Mouse (Mus musculus): ENCODE measurements around the gene Tnfrsf14.

The Tnfrsf14 gene

DNA sequence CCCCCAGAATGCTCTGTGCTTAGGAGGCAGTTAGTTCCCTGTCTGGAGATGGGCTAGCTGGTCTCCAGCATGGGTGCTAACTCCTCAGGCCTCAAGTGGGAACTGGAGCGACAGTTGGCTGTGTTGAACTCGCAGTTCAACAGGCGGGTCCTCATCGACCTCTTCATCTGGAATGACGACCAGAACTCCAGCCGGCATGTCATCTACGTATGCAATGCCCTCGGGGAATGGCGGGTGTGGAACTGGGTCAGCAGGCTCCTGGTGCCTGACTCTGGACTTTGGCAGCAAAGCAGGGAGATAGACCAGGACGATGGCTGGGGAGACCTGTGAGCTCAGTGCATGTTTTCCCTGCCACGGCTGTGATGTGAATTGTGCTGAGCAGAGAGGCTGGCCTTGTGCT lies 42.9 kb downstream of the Tnfrsf14 start:
- in situ Hi-C loops (cut with MboI, MseI) = no loop called here

DNA sequence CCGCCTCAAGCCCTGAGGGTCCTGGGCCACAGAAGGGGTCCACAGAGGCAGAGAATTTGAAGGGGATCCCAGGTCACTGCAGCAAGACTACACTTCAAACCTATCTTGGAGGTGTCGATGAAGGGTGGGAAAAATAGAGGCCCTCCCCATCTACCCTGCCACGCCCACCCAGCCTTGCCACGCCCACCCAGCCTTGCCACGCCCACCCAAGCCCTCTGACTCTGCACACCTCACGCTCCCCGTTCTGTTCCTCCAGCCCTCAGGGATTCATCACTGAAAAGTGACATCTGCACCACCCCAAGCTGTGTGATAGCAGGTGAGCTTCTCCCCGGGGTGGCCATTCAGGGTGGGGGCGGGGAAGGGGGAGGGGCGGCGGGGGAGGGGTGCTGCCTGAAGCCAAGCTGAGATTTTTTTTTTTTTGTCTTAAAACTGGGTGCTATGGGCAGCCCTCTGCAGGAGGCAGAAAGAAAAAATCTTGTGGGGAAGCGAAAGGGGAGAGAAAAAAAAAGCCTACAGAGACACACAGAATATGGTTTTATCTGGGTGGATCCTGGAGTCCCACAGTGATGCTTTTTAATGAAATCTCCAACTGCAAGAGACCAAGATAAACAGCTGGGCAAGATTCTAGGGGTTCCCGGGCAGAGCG lies 46.2 kb downstream of the Tnfrsf14 start:
- in situ Hi-C loops (cut with MboI, MseI) = loop anchor here (5.0 kb wide), 1 partner anchor 60 kb away; no protein-coding TSS in a partner anchor

DNA sequence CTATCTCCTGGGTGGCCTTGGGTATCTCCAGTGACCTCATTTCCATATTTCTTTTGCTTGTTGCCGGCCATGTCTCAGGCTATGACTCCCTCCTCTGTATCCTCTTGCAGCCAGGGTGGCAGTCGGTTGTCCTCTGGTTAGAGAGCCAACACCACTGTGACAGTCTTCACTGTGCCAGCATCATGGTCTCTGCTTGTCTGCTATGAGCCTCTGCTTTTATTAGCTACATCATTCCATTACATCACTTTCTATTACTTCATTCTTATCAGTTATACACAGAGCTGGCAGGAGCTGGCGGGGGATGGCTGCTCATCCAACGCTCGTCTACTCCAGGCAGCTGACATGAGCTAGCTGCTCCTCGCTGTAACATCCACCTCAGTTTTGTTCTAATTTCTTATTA lies 47.6 kb downstream of the Tnfrsf14 start:
- in situ Hi-C loops (cut with MboI, MseI) = loop anchor here (5.0 kb wide), 1 partner anchor 62 kb away; no protein-coding TSS in a partner anchor

DNA sequence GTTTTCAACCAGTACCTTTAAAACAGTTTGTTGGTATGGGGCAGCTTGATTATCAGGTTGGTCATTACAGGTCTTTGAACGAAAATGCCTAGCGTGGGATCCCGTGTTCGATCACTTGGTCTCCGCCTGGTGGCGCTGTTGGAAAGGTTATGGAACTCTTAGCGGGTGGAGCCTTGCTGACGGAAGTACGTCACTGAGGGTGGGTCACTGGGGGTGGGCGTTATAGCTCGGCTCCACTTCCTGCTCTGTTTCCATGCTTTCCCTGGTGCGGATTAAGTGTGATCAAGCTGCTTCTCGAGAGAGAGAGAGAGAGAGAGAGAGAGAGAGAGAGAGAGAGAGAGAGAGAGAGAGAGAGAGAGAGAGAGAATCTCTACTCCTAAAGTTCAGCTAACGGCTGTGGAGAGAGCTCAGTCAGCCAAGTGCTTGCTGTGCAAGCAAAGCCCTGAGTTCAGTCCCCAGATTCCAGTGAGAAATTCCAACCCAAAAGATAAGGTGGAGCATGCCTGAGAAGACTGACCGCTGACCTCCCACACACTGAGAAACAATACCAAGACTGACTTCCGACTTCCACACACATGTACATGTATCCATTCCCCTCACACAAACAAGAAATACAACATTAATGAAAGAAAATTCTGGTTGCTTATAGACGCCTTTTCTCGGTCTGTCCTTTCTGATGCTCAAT lies 50.4 kb downstream of the Tnfrsf14 start:
- in situ Hi-C loops (cut with MboI, MseI) = no loop called here

DNA sequence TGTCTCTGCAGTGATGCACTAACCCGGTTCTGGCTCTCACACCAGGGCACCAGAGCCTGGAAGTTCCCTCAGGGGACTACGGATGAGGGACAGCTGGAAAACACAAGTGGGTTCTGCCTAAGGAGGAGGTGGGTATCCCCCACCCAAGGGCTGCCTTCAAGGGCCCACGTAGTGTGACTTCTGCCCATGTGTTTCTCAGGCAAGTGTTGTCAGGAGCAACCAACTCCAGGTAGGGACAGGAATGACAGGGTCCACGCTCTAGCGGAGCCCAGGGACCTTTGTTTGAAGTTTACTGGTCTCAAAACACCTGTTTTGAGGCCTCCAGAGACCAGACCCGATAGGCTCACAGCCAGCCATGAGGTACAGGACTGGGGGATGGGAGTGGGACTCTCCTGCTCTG lies 55.2 kb downstream of the Tnfrsf14 start:
- in situ Hi-C loops (cut with MboI, MseI) = loop anchor here (5.0 kb wide), 1 partner anchor 56 kb away; no protein-coding TSS in a partner anchor
